Mouse (Mus musculus) MEL (cell line): ENCODE data around the gene Uchl3. TPM values are rescaled to one million over a fixed set of nuclear protein-coding genes. Genes with fewer than 3 reads are reported as not detected.

Source experiments
- DNase-seq: peaks from one replicate; pipeline ENCODE4 v3.0.0; 2011; ENCODE audit warnings: low read depth, low spot score
- H3K27ac ChIP-seq: 2 replicates; pipeline ENCODE4 v1.5.1; 2012; ENCODE audit warnings: low read depth, mild to moderate bottlenecking, control low read depth, low read length, moderate library complexity; ENCODE audit not compliant: control insufficient read depth
- H3K27me3 ChIP-seq, 2 experiments: fragments of 150-350 bp in 1 of 2; sonication (generic) in 1 of 2; 2 replicates each; pipeline ENCODE4 v1.6.1; 2012; ENCODE audit warnings: low read length in 2 of 2, mild to moderate bottlenecking in 2 of 2, improper control_type of control experiment in 1 of 2, moderate library complexity in 1 of 2; ENCODE audit not compliant: insufficient read depth in 2 of 2, control insufficient read depth in 1 of 2
- H3K36me3 ChIP-seq, 2 experiments: 2 replicates each; pipeline ENCODE4 v1.6.1; 2012 to 2014; ENCODE audit warnings: low read length in 2 of 2, improper control_type of control experiment in 1 of 2, inconsistent platforms in 1 of 2, mild to moderate bottlenecking in 1 of 2; ENCODE audit not compliant: insufficient read depth in 2 of 2, control insufficient read depth in 1 of 2
- H3K4me1 ChIP-seq, 2 experiments: fragments of 150-350 bp in 1 of 2; sonication (generic) in 1 of 2; 2 replicates each; pipeline ENCODE4 v1.6.1; 2012; ENCODE audit warnings: low read length in 2 of 2, improper control_type of control experiment in 1 of 2, mild to moderate bottlenecking in 1 of 2; ENCODE audit not compliant: insufficient read depth in 2 of 2, control insufficient read depth in 1 of 2
- H3K4me3 ChIP-seq, 2 experiments: fragments of 150-350 bp in 1 of 2; sonication (generic) in 1 of 2; 2 replicates each; pipeline ENCODE4 v1.5.1; 2012; ENCODE audit warnings: low read depth in 2 of 2, low read length in 2 of 2, mild to moderate bottlenecking in 2 of 2, moderate library complexity in 2 of 2, control low read depth in 1 of 2, improper control_type of control experiment in 1 of 2; ENCODE audit not compliant: control insufficient read depth in 1 of 2, insufficient read depth in 1 of 2
- H3K79me2 ChIP-seq: 2 replicates; pipeline ENCODE4 v1.6.1; 2012; ENCODE audit warnings: mild to moderate bottlenecking, low read length, moderate library complexity; ENCODE audit not compliant: control insufficient read depth, poor library complexity, insufficient read depth
- H3K9ac ChIP-seq: 2 replicates; pipeline ENCODE4 v1.6.1; 2012; ENCODE audit warnings: low read depth, mild to moderate bottlenecking, control low read depth, low read length, moderate library complexity; ENCODE audit not compliant: control insufficient read depth, poor library complexity, severe bottlenecking
- H3K9me3 ChIP-seq: fragments of 150-350 bp; sonication (generic); replicated peaks from 2 replicates; pipeline ENCODE4 v1.6.1; 2012; ENCODE audit warnings: mild to moderate bottlenecking, low read length, improper control_type of control experiment, moderate library complexity; ENCODE audit not compliant: insufficient read depth
- BHLHE40 ChIP-seq: IDR thresholded peaks from 2 replicates; pipeline ENCODE4 v1.6.1; 2012; ENCODE audit warnings: low read depth, mild to moderate bottlenecking, inconsistent platforms, low read length, improper control_type of control experiment, borderline replicate concordance
- CHD2 ChIP-seq: IDR thresholded peaks from 2 replicates; pipeline ENCODE4 v1.6.1; 2011; ENCODE audit warnings: low read length, improper control_type of control experiment
- CTCF ChIP-seq, 3 experiments: IDR thresholded peaks in 2 of 3; conservative IDR thresholded peaks in 1 of 3; 2 replicates each; pipeline ENCODE4 v1.5.1; 2011 to 2012; ENCODE audit warnings: low read length in 3 of 3, low read depth in 2 of 3, mild to moderate bottlenecking in 2 of 3, improper control_type of control experiment in 1 of 3, inconsistent platforms in 1 of 3, mixed read lengths in 1 of 3, moderate library complexity in 1 of 3; ENCODE audit not compliant: control insufficient read depth in 1 of 3, insufficient read depth in 1 of 3, poor library complexity in 1 of 3, severe bottlenecking in 1 of 3
- E2F4 ChIP-seq: IDR thresholded peaks from 2 replicates; pipeline ENCODE4 v1.6.1; 2011; ENCODE audit warnings: low read depth, low read length, improper control_type of control experiment, borderline replicate concordance
- ELF1 ChIP-seq: IDR thresholded peaks from 2 replicates; pipeline ENCODE4 v1.6.1; 2014; ENCODE audit warnings: low read depth, mild to moderate bottlenecking, inconsistent platforms, low read length, improper control_type of control experiment, moderate library complexity
- ETS1 ChIP-seq: IDR thresholded peaks from 2 replicates; pipeline ENCODE4 v1.6.1; 2012; ENCODE audit warnings: low read depth, mild to moderate bottlenecking, inconsistent platforms, low read length, improper control_type of control experiment, moderate library complexity
- GATA1 ChIP-seq: IDR thresholded peaks from 2 replicates; pipeline ENCODE4 v1.6.1; 2011; ENCODE audit warnings: low read depth, low read length, improper control_type of control experiment
- HCFC1 ChIP-seq: IDR thresholded peaks from 2 replicates; pipeline ENCODE4 v1.6.1; 2012; ENCODE audit warnings: low read depth, mild to moderate bottlenecking, inconsistent platforms, low read length, improper control_type of control experiment, moderate library complexity
- JUND ChIP-seq: IDR thresholded peaks from 2 replicates; pipeline ENCODE4 v1.6.1; 2011; ENCODE audit warnings: low read depth, mild to moderate bottlenecking, improper control_type of control experiment, low read length
- KAT2A ChIP-seq: conservative IDR thresholded peaks from 2 replicates; pipeline ENCODE4 v1.6.1; 2012; ENCODE audit warnings: low read depth, low read length, improper control_type of control experiment, inconsistent platforms
- MAX ChIP-seq: IDR thresholded peaks from 2 replicates; pipeline ENCODE4 v1.6.1; 2011; ENCODE audit warnings: low read length, improper control_type of control experiment
- MAZ ChIP-seq: IDR thresholded peaks from 2 replicates; pipeline ENCODE4 v1.6.1; 2012; ENCODE audit warnings: low read depth, mild to moderate bottlenecking, inconsistent platforms, low read length, improper control_type of control experiment
- MYB ChIP-seq: IDR thresholded peaks from 2 replicates; pipeline ENCODE4 v1.6.1; 2011; ENCODE audit warnings: mild to moderate bottlenecking, low read depth, low read length, improper control_type of control experiment
- MYC ChIP-seq: IDR thresholded peaks from 2 replicates; pipeline ENCODE4 v1.6.1; 2011; ENCODE audit warnings: low read depth, mild to moderate bottlenecking, low read length, improper control_type of control experiment, moderate library complexity
- NELFE ChIP-seq: IDR thresholded peaks from 2 replicates; pipeline ENCODE4 v1.6.1; 2011; ENCODE audit warnings: low read depth, low read length, improper control_type of control experiment
- NRF1 ChIP-seq: IDR thresholded peaks from 2 replicates; pipeline ENCODE4 v1.6.1; 2014; ENCODE audit warnings: low read depth, mild to moderate bottlenecking, inconsistent platforms, low read length, improper control_type of control experiment, moderate library complexity; ENCODE audit not compliant: poor library complexity, insufficient read depth, severe bottlenecking
- POLR2A ChIP-seq, 2 experiments: IDR thresholded peaks; 2 replicates each; pipeline ENCODE4 v1.6.1; 2011 to 2012; ENCODE audit warnings: low read length in 2 of 2, mild to moderate bottlenecking in 2 of 2, control low read depth in 1 of 2, improper control_type of control experiment in 1 of 2, low read depth in 1 of 2, moderate library complexity in 1 of 2; ENCODE audit not compliant: control insufficient read depth in 1 of 2, insufficient read depth in 1 of 2, poor library complexity in 1 of 2
- POLR2AphosphoS2 ChIP-seq: IDR thresholded peaks from 2 replicates; pipeline ENCODE4 v1.6.1; 2011; ENCODE audit warnings: low read length, improper control_type of control experiment
- RAD21 ChIP-seq: IDR thresholded peaks from 2 replicates; pipeline ENCODE4 v1.6.1; 2011; ENCODE audit warnings: mild to moderate bottlenecking, low read depth, low read length, improper control_type of control experiment
- SIN3A ChIP-seq: IDR thresholded peaks from 2 replicates; pipeline ENCODE4 v1.6.1; 2012; ENCODE audit warnings: low read length, improper control_type of control experiment, inconsistent platforms
- SMC3 ChIP-seq: IDR thresholded peaks from 2 replicates; pipeline ENCODE4 v1.6.1; 2011; ENCODE audit warnings: low read depth, low read length, improper control_type of control experiment
- TAL1 ChIP-seq: IDR thresholded peaks from 2 replicates; pipeline ENCODE4 v1.6.1; 2012; ENCODE audit warnings: mild to moderate bottlenecking, inconsistent platforms, low read length, moderate library complexity, mixed read lengths
- TBP ChIP-seq: IDR thresholded peaks from 2 replicates; pipeline ENCODE4 v1.8.0; 2011; ENCODE audit warnings: low read depth, low read length, improper control_type of control experiment
- TCF12 ChIP-seq: IDR thresholded peaks from 2 replicates; pipeline ENCODE4 v1.6.1; 2014; ENCODE audit warnings: low read depth, mild to moderate bottlenecking, inconsistent platforms, low read length, improper control_type of control experiment, moderate library complexity
- USF1 ChIP-seq: IDR thresholded peaks from 2 replicates; pipeline ENCODE4 v1.6.1; 2014; ENCODE audit warnings: low read depth, mild to moderate bottlenecking, inconsistent platforms, low read length, improper control_type of control experiment, moderate library complexity
- USF2 ChIP-seq, 2 experiments: IDR thresholded peaks; 2 replicates each; pipeline ENCODE4 v1.6.1; 2011 to 2012; ENCODE audit warnings: improper control_type of control experiment in 2 of 2, low read length in 2 of 2, borderline replicate concordance in 1 of 2, inconsistent platforms in 1 of 2, low read depth in 1 of 2, mild to moderate bottlenecking in 1 of 2; ENCODE audit not compliant: insufficient read depth in 1 of 2
- ZC3H11A ChIP-seq: IDR thresholded peaks from 2 replicates; pipeline ENCODE4 v1.6.1; 2012; ENCODE audit warnings: low read depth, mild to moderate bottlenecking, inconsistent platforms, low read length, improper control_type of control experiment
- ZMIZ1 ChIP-seq: IDR thresholded peaks from 2 replicates; pipeline ENCODE4 v1.6.1; 2012; ENCODE audit warnings: low read depth, mild to moderate bottlenecking, inconsistent platforms, low read length, improper control_type of control experiment, moderate library complexity
- polyA plus RNA-seq, 2 experiments: library from polyadenylated mRNA; stranded (reverse) in 1 of 2; unstranded in 1 of 2; fragments of >175 nt in 1 of 2; fragments of >200 nt in 1 of 2; gene quantifications; 2 replicates each; pipeline versions ENCODE4 v1.2.1 to v1.2.4; 2012; ENCODE audit warnings: low replicate concordance in 2 of 2, low read depth in 1 of 2; ENCODE audit not compliant: insufficient read length in 2 of 2, insufficient read depth in 1 of 2, missing spikeins in 1 of 2
- total RNA-seq: library from RNA; depleted of rRNA; stranded (reverse); fragments of 300-350 nt; gene quantifications from 2 replicates; pipeline ENCODE4 v1.2.3, GENCODE M21; 2012

Uchl3 gene
- total and polyA plus RNA-seq, 3 experiments = 57.8 to 59.1 TPM; not detected in 1

- Histone ChIP-seq H3K4me3 (no peak overlapping the region), H3K36me3 (peaks cover 0 to 3% of the 10 kb centered on the region in 2 experiments; a peak in 2 of 4 replicates), H3K79me2 (no peaks in the 10 kb centered on the region), H3K27ac (no peak overlapping the region), H3K27me3 (no peaks in the 10 kb centered on the region), H3K4me1 (no peaks in the 10 kb centered on the region), H3K9me3 (no peaks in the 10 kb centered on the region), H3K9ac (no peak overlapping the region)
- TF ChIP-seq MAX (no peak), ELF1 (no peak), NRF1 (no peak), CHD2 (no peak), ETS1 (no peak), POLR2AphosphoS2 (no peak), TAL1 (no peak), MYB (no peak), GATA1 (no peak), BHLHE40 (no peak), POLR2A (IDR thresholded peaks at IDR 0.05; ENCODE audit: control insufficient read depth in 1 of 2, insufficient read depth in 1 of 2, low read depth in 1 of 2, low read length in 2 of 2, poor library complexity in 1 of 2) (no peak), MAZ (no peak), USF2 (IDR thresholded peaks at IDR 0.05; ENCODE audit: borderline replicate concordance in 1 of 2, insufficient read depth in 1 of 2, low read depth in 1 of 2, low read length in 2 of 2) (no peak), MYC (no peak), JUND (no peak), NELFE (no peak), SIN3A (no peak), ZC3H11A (no peak)
- no peak for DNase-seq
Observed at GRCm38 (mm10) chr14:101688406-101688805, 34.6 kb downstream of the Uchl3 start.

GRCm38 (mm10) chr14:101704479-101704878, 50.7 kb downstream of the Uchl3 start:
- Histone ChIP-seq H3K27me3 (no peaks in the 10 kb centered on the region), H3K36me3 (no peaks in the 10 kb centered on the region), H3K4me1 (no peaks in the 10 kb centered on the region), H3K27ac (no peak overlapping the region), H3K9me3 (no peaks in the 10 kb centered on the region), H3K9ac (no peak overlapping the region), H3K79me2 (no peaks in the 10 kb centered on the region), H3K4me3 (no peak overlapping the region)
- no peak for DNase-seq
- TF ChIP-seq TCF12 (no peak), HCFC1 (no peak), RAD21 (no peak), E2F4 (no peak), TAL1 (no peak), USF1 (no peak), GATA1 (no peak), TBP (no peak), USF2 (IDR thresholded peaks at IDR 0.05; ENCODE audit: borderline replicate concordance in 1 of 2, insufficient read depth in 1 of 2, low read depth in 1 of 2, low read length in 2 of 2) (no peak), CTCF (IDR thresholded peaks at IDR 0.05 in 2 of 3, conservative IDR thresholded peaks at IDR 0.05 in 1 of 3; ENCODE audit: control insufficient read depth in 1 of 3, insufficient read depth in 1 of 3, low read depth in 2 of 3, low read length in 3 of 3, poor library complexity in 1 of 3, severe bottlenecking in 1 of 3) (no peak), NRF1 (no peak), CHD2 (no peak), KAT2A (no peak), SMC3 (no peak), ZMIZ1 (no peak), ELF1 (no peak)
